Mouse (Mus musculus) right cerebral cortex, adult 18-20 months (tissue): ENCODE measurements around the gene Lix1l.
"Not testable (repeated sequence)": the region's sequence is repeated elsewhere in the genome, so short reads cannot be mapped to it uniquely, and the experiment has no call there.

Experiments used
- DNase-seq: peaks from one replicate; pipeline ENCODE4 v3.0.0; 2022; ENCODE audit warnings: mixed read lengths

Lix1l gene

DNA sequence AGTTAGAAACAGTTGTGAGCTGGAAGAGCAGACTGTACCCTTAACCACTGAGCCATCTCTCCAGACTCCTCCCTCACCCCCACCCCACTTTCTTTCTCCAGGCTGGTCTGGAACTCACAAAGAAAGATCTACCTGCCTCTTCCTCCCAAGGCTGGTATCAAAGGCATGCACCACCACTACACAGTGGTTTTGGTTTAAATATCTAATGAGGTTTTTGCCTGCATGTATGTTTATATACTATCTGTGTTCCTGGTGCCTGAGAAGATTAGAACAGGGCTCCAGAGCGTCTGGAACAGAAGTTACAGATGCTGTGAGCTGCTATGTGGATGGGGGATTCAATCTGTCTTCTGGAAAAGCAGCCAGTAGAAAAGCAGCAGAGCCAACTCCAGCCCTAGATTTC, 33.1 kb downstream of the Lix1l start:
- DNase-seq = no peak

- peak; percentile 93 for DNase-seq
Observed at GRCm38 (mm10) chr3:96634928-96635879, 34.3 kb downstream of the Lix1l start, which contains the start of the genes Pex11b and Gm42957. Gene Pex11b, plus strand, starts transcription at chr3:96635376. Gene Gm42957, plus strand, starts transcription at chr3:96635474.

DNA sequence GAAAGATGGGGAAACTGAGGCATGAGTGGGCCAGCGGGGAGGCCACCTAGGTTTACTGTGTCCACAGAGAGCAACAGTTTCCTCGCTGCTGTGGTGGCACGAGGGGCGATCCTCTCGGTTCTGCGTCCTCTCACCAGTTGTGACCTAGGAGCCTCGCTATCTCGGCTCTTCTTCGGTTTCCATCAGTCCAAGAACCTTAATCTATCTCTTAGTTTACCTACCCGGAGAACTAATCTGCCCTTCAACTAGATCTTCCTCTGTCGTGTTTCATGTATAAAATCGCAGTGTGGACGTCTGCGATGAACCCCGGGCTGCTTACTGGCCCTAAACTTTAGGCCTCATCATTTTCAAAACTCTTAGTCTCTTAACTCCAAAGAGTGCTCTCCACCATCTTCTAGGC, 35.0 kb downstream of the Lix1l start:
- DNase-seq = no peak

DNA sequence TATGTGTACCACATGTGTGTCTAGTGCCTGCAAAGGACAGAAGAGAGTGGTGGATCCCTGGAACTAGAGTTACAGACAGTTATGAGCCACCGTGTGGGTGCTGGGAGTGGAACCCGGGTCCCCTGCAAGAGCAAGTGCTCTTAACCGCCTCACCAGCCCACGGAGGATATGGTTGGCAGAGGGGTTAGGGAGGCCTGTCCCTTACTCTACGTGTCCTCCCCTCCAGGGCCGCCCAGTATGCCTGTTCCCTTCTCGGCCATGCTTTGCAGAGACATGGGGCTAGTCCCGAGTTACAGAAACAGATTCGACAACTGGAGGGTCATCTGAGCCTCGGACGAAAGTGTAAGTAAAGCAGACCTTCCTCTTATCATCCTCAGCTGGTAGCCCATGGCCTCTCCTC, 35.5 kb downstream of the Lix1l start:
- no peak for DNase-seq

- DNase-seq = peak; percentile 33
Observed at GRCm38 (mm10) chr3:96639219-96639618, 38.3 kb downstream of the Lix1l start.

- no peak for DNase-seq
Observed at GRCm38 (mm10) chr3:96645018-96645649, 44.2 kb downstream of the Lix1l start, which contains the start of gene Itga10. Gene Itga10, plus strand, starts transcription at chr3:96645584.

- no peak for DNase-seq
Observed at GRCm38 (mm10) chr3:96647365-96647764, 46.4 kb downstream of the Lix1l start.

GRCm38 (mm10) chr3:96660901-96661300, 60.0 kb downstream of the Lix1l start:
- DNase-seq = no peak

DNA sequence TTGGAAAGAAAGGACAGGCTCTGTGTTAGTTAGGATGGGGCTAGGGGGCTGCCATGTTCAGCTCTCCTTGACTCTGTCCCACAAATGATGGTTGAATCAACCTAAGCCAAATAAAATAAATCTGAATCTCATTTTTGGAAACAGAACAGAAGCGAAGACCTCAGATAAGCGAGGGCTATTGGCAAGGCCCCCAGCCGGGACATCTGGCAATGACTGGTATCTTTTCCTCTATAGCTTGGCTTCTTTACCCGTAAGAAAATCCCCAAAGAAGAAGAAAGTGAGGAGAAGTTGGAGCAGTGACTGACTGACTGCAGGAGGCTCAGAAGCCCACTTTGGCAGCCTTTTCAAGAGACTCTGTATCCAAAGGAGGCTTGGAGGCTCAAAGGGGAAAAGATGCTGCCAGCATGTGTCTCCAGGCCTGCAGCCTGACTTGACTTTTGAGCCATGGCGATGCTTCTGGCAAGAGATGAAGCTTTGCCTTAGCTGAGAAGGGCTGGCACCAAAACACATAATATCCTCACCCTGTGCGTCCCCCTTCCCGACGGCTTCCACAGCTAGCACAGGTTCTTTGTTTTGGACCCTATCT, 61.9 kb downstream of the Lix1l start:
- DNase-seq = no peak

- DNase-seq = peak; percentile 90
Observed at GRCm38 (mm10) chr3:96663432-96664239, 62.7 kb downstream of the Lix1l start.

GRCm38 (mm10) chr3:96665732-96666363, 64.9 kb downstream of the Lix1l start:
- not testable (repeated sequence) for DNase-seq

GRCm38 (mm10) chr3:96666916-96667315, 66.0 kb downstream of the Lix1l start:
- DNase-seq = no peak

- DNase-seq = no peak
Observed at GRCm38 (mm10) chr3:96667316-96667715, 66.4 kb downstream of the Lix1l start.

GRCm38 (mm10) chr3:96668424-96669067, 67.6 kb downstream of the Lix1l start:
- no peak for DNase-seq

DNA sequence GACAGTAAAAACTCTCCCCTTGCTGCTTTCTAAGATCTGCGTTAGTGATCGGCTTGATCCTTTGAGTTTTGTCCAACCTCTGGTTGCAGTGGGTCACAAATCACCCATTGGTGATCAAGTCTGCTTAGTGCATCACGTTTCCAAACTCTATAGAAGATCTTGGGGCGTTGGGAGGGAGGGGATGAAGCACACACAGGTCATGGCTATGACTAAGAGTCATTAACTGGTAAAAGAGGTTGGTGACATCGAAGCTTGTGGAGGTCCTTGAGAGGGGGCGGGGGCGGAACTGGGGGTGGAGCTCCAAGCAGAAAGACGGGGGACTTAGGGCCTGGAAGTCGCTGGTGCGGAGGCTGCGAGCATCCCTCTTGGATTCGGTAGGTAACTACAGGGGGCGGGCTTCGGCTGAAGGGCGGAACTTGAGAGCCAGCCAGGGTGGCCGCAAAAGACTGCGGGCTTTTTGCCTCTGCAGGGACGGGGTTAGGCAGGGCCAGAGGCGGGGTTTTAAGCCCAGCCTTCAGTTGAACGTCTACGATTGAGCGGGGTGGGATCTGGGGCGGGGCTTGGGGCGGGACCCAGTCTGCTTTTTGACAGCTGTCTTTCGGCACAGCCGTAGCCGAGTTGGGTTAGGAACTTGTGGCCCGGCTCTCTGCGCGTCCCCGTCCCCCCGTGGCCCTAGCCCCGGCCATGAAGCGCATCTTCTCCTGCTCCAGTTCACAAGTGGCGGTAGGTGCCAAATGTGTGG, 68.9 kb downstream of the Lix1l start, which contains the start of gene Ankrd35:
TSS of gene Ankrd35 (plus strand) at position 405 of the 742 bp plus-strand sequence.
- peak; percentile 78 for DNase-seq

- no peak for DNase-seq
Observed at GRCm38 (mm10) chr3:96671519-96671918, 70.6 kb downstream of the Lix1l start.

DNA sequence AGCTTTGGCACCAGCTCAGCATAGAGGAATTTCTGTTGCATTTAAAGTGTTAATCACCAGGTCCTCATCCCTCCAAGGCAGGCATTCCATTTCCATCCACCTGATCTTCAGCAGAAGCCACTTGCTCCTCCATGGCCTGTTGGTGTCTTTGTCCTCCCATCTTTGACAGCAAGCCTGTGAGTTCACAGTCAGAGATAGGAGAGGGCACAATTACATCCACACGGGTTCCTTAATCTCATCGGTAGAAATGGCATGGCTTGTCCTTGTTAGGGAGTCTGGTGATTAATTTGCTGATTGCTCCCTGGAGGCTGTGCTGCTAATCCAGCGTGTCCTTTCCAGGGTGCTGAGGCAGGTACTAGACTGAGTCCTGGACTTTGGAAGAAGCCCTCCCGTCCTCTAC, 72.6 kb downstream of the Lix1l start:
- no peak for DNase-seq

DNA sequence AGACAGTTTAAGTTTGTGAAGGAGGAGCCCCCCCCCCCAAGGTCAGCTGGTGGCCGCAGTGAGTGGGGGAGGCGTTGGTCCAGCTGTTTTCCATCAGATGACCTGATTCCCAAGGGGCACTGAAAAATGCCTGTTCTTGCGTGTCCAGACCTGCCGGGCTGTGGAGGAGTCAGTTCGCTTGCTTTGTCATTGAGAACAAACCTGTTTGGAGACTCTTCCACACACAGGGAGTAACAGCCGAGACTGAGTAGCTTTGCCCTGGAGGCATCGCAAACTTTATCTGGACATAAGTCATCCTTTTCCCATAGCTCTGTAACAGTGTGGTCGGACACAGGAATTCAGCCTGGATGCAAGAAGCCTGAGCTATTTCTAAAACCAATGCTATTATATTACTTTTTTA, 73.5 kb downstream of the Lix1l start:
- DNase-seq = no peak

DNA sequence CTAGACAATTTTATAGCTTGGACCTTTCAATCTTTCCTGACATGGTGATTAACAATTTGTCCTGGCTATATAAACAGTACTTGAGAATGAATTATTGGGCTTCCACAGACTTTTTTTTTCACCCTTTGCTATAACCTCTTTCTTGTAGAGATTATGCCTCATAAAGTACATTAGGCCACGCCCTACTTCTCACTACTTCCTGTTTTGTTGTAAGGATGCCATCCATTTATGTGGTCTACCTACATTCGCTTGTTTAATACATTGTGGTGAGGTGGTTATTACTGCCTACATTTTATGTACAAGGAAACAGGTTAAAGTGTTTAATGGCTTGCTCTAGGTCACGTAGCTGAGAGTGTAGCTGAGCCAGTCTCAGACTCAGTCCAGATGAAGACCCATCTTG, 74.2 kb downstream of the Lix1l start:
- no peak for DNase-seq

- DNase-seq = no peak
Observed at GRCm38 (mm10) chr3:96675690-96676089, 74.7 kb downstream of the Lix1l start.
